Mouse (Mus musculus) right cerebral cortex, postnatal 14 days (tissue): ENCODE measurements at regions not wholly inside any gene's neighbourhood (a gene's known extent, or its start where the extent isn't known, plus 50 kb on each side); places are given as distances from the start of the nearest gene placed in this dataset.

ENCODE experiments used
- DNase-seq: peaks from one replicate; pipeline ENCODE4 v3.0.0; 2022

DNA sequence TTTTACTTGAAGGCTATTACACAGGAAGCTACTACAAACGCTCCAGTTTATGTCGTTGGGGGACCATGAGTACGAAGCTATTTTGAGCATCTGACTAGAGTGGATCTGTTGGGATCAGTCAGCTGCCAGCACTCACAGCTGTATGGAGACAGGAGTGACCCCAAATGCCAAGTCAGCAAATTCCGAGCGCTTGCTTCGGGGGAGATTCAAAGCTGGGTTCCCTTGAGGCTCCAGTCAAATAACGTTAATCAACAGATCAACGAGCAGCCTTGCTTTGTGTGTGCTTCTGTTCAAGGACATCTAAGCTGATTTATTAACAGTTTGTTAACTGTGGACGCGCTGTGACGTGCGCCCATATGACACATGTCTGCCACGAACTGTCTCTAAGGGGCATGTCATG lies 349.5 kb downstream of the Ajap1 start:
- DNase-seq, result no peak

DNA sequence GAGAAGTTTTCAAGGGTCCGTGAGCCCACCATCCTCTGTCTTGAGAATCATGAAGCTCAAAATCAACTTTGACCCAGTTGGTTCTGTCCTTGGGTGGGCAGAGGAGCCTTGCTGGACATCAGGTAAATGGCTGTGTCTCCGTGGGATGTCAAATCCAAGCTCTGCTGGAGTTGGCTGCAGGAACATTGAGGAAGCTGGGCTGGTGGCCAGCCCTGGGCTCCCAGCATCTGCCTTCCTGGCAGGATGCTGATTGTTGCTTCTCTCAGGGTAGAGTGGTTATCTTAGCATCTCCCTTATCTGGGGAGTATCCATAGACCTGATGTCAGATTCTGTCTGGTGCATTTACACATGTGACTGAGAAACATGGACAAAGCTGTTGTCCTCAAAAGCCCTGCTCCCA lies 353.3 kb downstream of the Ajap1 start:
- peak; percentile 54 for DNase-seq

DNA sequence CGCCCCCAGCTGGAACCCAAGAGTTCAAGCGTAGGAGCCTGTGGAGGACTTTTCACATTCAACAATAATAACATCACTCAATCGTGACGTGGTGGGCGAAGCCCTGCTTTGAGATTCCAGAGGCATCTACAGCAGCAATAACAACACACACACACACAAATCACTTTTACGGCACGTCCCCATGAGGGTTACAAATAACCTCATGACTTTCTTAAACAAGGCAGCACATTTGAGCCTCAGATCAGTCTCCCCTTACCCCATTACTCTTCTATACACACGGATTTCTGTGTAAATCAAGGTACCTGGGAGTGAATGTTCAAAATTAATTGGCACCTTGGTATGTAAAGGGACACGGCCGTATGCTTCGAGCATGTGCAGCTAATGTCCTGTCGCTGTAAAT lies 354.4 kb downstream of the Ajap1 start:
- DNase-seq, result no peak

DNA sequence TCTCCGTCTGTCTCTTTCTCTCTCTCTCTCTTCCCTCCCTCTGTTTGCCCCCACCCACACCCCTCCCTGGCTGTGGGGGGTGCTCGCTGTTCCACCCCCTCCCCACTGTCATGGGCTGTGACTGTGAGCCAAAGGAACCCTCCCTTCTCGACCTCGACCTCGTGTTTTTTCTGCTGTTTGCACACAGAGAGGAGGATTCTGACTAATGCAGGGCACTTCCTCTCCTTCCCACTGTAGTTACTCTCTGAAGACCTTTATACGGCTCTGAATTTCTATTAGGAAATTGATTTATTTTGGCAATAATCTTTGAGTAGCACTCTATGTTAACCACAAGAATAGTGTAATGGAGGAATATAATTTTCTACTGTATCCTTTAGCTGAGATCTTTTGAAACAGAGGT lies 362.1 kb downstream of the Ajap1 start:
- no peak for DNase-seq

DNA sequence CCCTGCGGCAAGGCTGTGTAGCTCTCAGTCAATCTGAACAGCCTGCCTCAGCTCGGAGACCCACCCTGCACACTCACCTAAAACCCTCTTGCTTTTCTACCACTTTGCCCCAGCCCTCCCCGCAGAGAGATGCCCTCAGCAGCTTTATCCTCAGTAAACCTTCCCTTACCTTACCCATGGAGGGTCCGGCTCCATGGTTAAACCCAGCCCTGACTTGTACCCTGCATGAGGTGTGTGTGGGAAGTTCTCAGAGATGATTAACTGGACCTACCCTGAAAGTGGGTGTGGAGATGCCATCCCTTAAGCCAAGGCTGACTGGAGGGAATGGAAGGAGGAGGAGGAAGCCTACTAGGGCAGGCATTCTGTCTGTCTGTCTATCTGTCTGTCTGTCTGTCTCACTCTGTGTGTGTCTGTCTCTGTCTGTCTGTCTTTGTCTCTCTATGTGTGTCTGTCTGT lies 362.9 kb downstream of the Ajap1 start:
- no peak for DNase-seq

DNA sequence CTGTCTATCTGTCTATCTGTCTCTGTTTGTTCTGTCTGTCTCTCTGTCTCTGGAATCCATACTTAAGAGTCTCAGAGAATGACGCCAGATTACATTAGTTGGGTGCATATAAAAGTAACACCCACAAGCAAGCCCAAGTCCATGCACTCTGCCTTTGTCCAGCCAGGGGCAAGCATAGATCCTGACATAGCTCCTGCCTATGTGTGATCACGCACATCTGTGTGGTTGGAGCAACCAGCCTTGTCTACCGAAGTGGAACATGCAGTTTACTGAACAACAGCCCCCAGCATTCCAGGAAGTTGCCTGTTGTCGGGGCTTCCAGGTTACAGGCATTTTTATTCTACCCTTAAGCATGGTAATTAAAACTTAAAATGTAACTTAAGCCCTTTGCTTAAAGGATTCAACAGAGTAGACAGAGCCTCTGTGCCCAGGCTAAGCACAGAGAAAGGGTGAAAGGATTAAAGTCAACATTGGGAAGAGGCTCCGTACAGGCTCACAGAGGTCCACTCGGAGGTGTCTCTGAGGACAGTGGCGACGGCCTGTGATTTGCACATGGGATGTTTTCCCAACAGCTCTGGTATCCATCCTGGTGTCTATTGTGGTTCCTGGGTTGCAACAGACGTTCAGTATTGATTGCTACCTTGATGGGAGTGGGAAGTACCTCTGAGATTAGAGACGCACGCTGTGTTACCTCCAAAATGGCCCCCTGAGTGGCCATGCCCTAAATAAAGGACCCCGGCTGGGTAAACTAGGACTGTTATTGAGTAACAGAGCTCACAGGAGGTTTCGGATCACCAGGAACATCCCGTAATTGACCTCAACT lies 363.6 kb downstream of the Ajap1 start:
- DNase-seq, result no peak

DNA sequence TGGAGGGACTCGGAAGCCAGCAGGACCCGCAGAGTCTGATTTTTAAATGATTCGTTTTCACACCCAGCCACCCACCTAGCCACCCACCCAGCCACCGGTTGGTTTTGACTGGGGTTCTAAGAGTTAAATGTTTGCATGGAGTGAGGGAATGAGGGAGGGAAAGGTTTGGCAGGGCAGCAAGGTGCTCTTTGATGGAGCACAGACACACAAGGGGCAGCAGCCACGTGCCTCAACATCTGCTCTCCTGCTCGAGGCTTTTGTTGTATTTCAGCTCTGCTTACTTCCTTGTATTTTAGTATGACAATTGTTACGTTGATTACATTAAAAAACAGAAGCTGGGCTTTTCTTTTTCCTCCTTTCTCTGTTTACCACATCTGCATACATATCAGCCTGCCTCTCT lies 367.6 kb downstream of the Ajap1 start:
- DNase-seq, result no peak

DNA sequence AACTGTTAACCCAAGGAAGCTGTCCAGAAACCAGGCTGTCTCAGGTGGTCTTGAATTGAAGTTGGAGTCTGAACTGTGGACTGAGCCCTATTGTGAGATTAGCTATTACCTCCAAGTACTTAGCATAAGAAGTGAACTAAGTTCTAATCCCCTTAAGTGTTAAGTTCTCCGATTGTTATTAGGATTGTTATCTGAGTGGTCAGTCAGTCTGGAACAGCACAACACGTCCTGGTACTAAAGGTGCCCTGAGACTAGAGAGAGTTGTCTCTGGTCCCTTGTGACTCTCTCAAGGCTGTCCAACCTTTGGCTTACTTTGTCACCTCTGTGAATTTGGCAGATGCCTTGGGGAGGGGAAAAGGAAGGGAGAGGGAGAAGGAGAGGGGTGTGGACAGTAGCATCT lies 369.0 kb downstream of the Ajap1 start:
- DNase-seq, result no peak

DNA sequence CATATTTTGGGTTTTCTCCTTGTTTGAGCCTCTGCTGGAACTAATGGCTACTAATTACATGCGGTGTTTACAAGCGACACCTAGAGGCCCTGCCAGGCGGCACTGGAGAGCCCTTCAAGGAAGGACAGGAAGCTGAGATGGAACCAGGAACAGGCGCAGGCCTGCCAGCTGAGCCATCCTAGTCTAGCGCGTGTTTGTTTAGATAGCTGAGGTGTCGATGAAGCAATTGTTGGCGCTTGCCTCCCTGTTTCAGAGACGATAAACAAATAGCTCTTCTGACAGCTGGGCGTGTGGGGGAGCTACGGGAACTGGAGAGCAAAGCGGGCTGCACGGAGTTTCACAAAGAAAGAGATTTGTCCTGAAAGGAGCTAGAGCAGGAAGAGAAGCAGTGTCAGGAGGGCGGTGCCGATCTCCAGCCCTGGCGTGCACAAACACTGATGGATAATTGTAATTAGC lies 372.3 kb downstream of the Ajap1 start:
- peak; percentile 18 for DNase-seq

DNA sequence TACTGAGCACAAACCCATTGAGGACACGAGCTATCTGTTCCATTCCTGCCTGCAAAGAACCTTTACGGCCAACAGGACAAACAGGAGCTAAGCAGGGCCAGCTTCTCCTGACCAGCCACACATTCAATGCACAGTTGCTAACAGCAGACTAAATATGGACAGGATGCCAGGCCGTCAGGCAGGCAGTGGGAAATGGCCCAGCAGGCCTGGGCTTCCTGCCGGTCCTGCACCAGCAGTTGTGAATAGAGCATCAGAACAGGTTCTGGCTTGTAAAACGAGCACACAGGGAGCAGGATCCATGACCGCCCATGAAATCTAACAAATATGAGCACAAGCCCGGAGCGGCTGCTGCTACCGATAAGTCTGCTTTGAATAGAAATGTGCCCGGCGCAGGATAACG lies 384.0 kb downstream of the Ajap1 start:
- no peak for DNase-seq

DNA sequence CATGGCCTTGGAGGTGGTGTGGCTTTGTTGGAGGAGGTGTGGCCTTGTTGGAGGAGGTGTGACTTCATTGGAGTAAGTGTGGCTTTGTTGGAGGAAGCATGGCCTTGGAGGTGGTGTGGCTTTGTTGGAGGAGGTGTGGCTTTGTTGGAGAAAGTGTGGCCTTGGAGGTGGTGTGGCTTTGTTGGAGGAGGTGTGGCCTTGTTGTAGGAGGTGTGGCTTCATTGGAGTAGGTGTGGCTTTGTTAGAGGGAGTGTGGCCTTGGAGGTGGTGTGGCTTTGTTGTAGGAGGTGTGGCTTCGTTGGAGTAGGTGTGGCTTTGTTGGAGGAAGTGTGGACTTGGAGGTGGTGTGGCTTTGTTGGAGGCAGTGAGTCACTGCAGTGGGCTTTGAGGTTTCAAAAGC lies 385.0 kb downstream of the Ajap1 start:
- DNase-seq, result no peak

DNA sequence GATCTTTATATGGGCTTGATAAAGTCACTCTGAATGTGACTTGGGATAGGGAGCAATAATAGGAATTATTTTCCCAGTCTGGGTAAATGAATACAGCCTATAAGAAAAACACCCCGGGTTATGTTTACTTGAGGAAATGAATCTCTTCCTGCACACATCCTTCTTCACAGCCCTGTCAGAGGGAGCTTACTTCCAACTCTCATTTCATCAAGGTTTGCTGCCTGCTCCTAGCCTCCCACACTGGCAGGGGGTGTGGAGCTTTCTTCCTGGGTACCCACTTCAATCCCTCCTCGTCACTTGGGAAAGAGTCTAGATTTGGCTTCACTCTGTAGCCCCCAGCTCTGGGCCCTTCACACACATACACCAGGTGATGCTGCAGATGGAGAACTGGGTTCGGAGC lies 389.5 kb downstream of the Ajap1 start:
- DNase-seq, result no peak

DNA sequence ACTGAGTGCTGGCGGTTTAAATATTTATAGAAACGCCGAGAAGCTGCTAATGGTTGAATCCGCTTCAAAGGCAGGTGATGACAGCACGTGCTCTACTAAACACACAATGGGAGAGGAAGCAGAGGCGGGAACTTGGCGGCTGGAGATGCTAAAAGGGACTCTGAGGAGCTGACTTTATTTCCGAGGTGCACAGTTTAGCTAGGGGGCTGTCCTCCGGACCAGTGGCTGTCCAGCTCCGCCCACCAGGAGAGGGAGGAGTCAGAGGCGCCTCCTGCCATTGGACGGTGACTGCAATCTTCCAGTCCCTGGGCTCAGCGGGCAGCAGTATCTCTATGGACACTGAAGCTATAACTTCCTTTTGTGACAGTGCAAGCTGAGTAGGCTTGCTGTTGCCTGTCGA lies 400.4 kb downstream of the Ajap1 start:
- DNase-seq, result no peak

DNA sequence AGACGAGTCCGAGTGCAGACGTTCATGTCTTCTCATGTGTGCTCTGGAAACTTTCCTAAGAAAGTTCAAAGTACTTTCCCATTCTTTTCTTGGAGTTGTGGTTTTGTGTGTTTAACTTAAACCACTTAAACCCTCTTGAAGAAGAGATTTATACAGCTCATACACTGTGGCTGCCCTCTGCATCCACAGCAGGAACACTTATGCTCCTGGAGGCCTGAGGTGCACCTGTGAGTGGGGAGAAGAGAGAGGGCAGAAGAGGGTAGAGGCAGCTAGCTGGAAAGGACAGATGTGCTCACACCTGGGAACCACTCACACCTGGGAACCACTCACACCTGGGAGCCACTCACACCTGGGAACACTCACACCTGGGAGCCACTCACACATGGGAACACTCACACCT lies 408.0 kb downstream of the Ajap1 start:
- no peak for DNase-seq

DNA sequence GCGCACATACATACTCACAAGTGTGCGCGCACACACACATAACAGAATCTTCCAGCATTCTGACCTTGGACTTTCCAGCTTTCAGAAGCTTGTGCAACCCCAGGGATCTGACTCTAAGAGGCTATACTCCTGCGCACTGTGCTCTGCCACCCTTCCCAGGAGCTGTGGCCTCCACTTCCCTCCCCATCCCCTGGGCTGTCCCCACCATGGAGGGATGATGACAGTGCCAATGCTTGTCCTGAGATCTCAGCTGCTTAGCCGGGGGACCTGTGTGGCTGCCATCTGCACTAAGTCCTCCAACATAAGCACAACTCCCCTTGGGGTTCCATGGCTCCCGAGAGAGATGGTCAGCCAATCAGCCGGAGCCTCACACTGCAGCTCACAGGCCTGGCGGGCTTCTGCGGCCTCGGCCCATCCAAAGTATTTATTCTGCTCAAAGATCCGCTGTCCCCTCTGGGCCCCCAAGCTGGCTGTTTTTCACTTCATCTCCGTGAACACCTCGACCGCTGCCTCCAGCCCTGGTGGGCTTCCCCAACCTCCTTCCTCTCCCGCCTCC lies 412.3 kb downstream of the Ajap1 start:
- no peak for DNase-seq

DNA sequence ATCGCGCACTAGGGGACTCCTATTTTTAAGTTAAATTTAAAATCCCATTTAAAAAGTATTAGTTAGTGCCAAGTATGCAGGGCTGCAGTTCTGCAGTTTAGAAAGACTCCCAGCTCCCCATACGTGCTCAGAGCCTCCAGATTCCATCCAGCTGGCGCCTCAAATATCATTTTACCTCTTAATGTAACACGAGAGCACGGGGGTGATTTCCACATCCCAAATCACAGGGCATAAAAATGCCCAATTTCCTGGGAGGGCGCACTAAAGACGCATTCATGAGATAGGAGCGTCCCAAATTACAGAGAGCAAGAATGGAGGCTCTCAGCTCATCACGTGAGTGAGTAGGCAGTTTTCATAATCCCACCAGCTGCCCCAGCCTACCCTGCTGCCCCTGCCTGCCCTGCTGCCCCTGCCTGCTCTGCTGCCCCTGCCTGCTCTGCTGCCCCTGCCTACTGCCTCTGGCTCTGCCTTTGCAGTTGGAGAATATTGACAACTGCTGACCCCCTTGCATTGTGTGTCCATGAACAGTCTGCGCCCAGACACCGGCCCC lies 414.1 kb downstream of the Ajap1 start:
- DNase-seq, result no peak

DNA sequence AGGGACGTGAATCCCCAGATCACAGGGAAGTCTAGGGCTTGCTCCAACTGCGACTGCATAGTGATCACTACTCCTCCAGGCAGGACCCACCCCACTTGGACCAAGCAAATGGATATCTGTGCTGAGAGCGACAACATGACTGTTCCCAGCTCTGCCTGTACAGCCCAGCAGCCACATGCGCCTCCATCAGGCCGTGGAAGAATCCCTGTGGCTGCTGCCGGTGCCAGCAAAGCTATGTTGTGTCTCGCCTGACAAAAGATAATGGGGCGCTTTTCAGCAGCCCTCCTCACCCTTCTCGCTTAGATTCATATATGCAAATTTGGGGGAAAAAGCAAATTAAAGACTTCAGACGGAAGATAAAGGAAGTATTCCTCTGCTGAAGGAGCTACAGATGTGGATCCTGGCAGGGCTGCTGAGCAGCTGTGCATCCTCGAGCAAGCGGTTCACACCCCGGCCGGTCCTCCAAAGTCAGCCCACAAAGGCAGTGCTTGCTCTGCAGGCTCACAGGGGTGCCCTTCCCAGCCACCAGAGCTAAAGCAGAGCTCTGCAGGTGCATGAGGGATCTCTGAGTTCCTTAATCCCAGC lies 418.5 kb downstream of the Ajap1 start:
- DNase-seq, result no peak

DNA sequence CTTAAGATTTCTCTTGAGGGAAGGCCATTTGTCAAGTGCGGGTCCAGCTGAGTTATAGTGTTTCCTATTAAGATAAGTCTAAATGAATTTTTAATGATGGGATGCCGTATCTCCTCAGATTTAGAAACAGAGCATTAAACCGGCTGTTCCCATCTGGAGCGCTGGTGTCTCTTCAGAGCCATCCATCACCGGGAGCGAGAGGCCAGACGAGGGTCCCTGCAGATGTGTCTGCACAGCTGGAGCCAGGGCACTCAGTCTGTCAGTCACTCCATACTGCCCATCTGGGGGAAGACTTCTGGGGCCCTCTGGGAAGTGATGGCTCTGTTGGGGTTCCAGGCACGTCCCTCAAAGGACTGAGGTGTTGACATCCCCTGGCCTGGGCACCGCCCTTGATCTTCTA lies 419.2 kb downstream of the Ajap1 start:
- DNase-seq, result no peak

DNA sequence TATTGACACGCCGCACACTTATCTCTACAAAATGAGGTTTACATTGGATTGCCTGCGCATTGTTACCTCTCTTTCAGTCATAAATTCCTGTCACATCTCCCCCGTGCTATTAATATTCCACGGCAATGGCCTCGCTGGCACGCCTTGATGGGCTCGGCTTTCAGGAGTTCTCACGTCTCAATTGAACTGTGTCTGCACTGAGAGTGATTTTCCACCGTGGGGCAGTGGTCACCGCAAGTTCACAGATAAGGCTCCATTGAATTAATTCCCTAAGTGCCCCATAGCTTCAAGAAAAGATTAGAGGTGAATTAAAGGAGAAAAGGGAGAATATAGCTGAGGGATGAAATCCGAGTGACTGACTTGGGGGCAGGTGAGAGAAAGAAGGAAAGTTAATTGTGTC lies 424.5 kb downstream of the Ajap1 start:
- DNase-seq, result no peak

DNA sequence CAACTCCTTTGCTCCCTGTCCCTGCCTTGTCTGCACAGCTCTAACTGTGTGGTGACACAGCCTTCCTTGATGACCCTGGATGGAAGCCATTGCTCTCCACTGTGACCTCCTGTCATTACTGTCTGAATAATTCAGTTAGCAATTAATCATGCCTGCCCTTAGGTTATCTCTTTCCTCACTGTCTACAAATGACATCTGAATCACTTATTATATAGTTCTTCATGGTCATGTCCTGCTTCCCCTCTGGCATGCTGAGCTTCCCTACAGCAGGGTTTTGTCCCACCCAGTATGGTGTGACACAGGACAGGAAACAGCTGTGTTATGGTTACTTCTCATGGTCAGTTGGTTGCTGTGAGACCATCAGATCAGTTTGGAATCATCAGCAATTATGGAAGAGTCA lies 458.9 kb downstream of the Ajap1 start:
- no peak for DNase-seq

DNA sequence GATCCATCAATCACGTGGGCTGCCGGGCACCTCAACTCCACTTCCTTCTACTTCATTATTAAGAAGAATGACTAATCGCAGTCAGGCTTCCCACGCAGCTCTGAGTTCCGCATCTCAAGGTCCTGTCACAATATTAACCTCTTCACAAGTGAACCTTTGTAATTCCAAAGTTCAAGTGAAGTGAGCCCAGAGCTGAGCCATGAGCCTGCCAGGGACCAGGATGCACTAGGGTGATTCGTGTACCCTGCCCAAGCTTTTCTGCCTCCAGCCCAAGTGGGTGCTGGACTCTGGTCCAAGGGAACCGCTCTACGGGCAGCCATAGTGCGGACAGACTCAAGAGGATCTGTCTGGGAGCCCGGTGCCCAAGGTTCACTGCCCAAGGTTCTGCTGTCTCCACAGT lies 463.4 kb downstream of the Ajap1 start:
- no peak for DNase-seq

DNA sequence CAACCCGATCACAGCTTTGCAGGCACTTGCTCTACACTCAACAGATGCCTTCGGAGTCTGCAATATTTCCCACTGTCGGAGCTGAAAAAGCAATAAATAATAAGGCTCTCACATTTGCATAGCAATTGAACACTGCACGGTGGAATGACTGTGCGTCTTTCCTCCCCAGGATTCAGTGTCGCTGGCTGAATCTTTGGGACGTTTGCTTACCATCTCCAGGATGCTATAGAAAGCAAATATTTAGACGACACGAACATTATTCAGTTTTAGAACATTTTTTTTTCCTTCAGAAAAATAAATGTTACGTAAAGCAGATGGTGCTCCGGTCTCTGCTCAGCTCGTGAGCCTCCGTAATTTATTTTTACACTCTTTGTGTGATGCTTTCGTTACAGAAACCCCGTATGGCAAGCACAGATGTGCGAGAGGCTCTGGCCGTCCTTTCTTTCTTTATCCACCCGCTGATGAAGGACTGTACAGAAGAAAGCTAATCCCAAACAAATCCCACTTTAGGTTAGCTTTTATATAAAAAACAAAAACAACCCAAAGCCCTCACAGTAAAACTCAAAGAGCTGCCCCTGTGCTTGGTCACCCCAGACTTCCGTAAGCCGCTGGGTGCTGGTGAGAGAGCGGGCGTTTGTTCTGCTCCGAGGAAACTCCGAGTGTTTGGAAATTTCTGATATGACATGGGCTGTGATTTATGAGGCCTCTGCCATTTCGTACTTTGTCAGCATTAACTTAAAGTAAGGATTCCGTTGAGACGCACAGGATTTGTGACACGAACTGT lies 464.3 kb downstream of the Ajap1 start:
- DNase-seq, result no peak

DNA sequence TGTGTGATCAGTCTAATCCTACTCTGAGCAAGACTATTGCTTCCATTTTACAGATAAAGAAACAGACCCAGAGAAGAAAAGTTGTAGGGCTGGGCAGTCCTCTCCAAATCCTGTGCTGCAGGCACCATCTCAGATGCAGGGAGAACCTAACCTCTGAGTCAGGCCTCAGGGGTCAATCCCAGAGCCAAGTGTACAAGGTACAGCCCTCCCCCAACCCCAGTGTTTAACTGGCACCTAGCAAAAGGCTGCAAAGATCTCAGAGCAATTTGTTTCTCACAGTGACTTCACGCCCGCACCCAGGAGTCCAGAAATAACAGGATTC lies 464.8 kb downstream of the Ajap1 start:
- no peak for DNase-seq

DNA sequence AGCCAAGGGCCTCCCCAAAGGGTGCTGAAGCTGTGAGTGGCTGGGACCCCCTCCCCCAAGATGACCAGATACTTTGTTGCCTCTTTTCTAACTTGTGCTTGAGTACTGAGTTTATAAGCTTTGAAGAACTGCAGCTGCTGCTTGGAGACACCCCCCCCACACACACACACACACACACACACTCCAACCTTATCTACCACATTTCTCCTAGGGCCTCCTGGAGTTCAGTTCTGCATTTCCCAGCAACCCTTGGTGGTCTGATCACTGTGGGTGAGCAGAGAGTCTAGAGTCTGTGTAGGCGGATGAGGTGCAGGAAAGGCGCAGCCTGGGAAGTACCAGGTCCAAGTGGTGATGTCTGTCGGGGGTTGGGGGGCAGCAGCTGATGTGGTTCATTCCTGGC lies 479.3 kb downstream of the Ajap1 start:
- no peak for DNase-seq
